Mouse (Mus musculus): ENCODE measurements around the gene Ccdc174.

- TF ChIP-seq POLR2A (IDR thresholded peaks at IDR 0.05; ENCODE audit: low read depth, low read length) (no peak), CTCF (conservative IDR thresholded peaks at IDR 0.05; ENCODE audit: insufficient read depth, insufficient read length, low read depth, low read length) (no peak)
Measured at GRCm38 (mm10) chr6:91948426-91948825, 70.6 kb downstream of the Ccdc174 start.

All from kidney, adult 2 months (tissue).